ENCODE assay signal across 22 mouse cellular contexts in genomic region chr4:16477216-16477615, GRCm38 (mm10).
"Had no signal": no experiment of that assay in that cellular context is flagged by ENCODE, and none has a peak within 500 bp of the region (broad histone marks: within the 10 kb centered on the region; RNA-seq: fewer than 3 reads in every experiment).

No protein-coding gene starts in this region.

- DNase-seq: gastrocnemius, adult 2 months; gastrocnemius, postnatal 10 days; gastrocnemius, postnatal 25 days; heart, adult 18-20 months; heart, postnatal 10 days; heart, postnatal 4 days; kidney, adult 18-20 months; kidney, adult 8-10 months; kidney, postnatal 10 days; kidney, postnatal 25 days; kidney, postnatal 4 days; layer of hippocampus, adult 9-11 months; layer of hippocampus, postnatal 36 days; left cerebral cortex, postnatal 4 days; liver, embryonic 13.5 days had no signal

- H3K4me3 ChIP-seq: gastrocnemius, adult 2 months; heart, embryonic 10.5 days; heart, embryonic 12.5 days; hindbrain, embryonic 10.5 days; hindbrain, embryonic 12.5 days; intestine, embryonic 15.5 days; limb, embryonic 13.5 days; limb, embryonic 15.5 days; liver, embryonic 13.5 days had no signal

- H3K36me3 ChIP-seq: heart, embryonic 10.5 days; heart, embryonic 12.5 days; hindbrain, embryonic 10.5 days; hindbrain, embryonic 12.5 days; intestine, embryonic 15.5 days; limb, embryonic 13.5 days; limb, embryonic 15.5 days; liver, embryonic 13.5 days had no signal

- H3K27me3 ChIP-seq: heart, embryonic 12.5 days; hindbrain, embryonic 12.5 days; intestine, embryonic 15.5 days; limb, embryonic 13.5 days; limb, embryonic 15.5 days; liver, embryonic 13.5 days had no signal
